Mouse (Mus musculus): ENCODE measurements around the gene Cyp2w1.
"Not testable (repeated sequence)": the region's sequence is repeated elsewhere in the genome, so short reads cannot be mapped to it uniquely, and the experiment has no call there.

Cyp2w1 gene

DNA sequence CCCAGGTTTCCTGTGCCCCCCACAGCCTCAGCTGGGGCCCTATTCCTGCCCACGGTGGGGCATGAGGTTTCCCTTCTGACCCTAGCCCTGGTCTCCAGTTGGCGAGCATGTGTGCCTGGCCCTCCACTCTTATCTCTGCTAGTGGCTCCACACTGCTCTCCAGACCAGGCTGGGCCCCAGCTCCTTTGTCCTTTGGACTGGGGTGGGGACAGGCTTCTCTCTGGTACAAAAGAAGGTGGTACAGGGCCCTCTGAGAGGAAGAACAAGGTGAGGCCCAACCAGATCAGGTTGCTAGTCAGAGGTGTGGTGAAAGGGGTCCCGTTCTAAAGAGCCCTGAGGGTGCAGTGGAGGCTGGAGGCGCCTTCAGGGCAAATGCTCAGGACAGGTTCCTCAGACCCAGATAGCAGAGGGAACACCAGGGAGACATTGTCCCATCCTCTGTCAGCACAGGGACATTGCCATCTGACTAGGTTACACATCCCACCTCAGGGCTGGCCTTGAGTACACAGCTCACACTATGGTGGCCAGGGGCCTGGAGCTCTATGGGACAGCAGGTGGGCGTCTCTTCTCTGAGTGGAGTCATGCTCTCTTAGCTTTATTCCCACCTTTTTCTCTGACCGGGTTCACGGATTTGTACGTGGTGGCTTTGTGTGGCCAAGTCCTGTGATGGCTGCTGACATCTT, 19.7 kb upstream of the Cyp2w1 start:
- DNase-seq (ENCODE audit: low spot score), result no peak

DNA sequence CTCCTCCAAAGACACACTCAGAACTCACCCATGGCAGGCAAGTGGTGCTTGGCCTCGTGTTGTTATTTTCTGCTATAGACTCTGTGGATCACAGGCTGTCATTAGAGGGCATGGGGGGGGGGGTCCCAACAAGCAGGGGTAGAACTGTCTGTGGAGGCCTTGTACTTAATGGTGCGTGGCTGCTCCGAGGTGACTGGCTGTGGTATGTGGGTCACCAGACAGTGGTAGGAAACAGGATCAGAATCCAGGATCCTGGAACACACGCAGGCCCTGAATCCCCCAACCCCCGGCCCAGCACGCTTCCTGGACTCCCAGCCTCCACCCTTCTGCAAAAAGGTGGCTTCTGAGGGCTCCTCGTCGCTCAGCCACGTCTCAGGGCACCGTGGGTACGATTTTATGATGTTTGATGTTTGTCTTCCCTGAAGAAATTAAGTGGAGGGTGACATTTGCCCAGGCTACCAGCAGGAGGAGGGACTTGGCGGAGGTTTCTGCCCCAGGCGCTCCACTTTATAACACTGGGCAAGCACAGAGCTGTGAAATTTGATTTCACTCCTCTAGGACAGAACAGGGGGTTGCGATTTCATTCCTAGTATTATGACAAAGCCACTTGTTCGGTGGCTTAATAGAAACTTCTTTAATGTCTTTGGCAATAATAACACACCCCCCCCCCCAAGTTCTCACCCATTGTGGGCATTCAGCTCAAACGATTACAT, 19.0 kb upstream of the Cyp2w1 start:
- DNase-seq (ENCODE audit: low spot score), result no peak

DNA sequence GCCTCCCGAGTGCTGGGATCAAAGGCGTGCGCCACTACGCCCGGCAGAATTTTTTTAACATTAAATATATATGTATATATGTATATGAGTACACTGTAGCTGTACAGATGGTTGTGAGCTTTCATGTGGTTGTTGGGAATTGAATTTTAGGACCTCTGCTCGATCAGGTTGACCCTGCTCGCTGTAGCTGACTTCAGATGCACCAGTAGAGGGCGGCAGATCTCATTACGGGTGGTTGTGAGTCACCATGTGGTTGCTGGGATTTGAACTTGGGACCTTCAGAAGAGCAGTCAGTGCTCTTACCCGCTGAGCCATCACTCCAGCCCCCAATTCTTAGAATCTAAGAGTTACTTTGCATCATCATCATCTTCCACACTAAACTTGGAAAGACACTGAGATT, 18.0 kb upstream of the Cyp2w1 start:
- DNase-seq (ENCODE audit: low spot score), result not testable (repeated sequence)

DNA sequence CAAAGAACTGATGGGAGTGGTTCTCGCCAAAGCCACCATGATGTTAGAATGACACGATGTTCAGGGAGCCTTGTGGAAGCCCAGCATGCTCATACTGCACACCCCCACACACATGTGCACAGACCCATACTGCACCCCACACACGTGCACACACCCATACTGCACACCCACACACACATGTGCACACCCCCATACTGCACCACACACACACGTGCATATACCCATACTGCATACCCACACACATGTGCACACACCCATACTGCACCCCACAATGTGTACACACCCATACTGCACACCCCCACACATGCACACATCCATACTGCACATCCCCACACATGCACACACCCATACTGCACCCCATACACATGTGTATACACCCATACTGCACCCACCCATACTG, 16.8 kb upstream of the Cyp2w1 start:
- no peak for DNase-seq (ENCODE audit: low spot score)

- DNase-seq (ENCODE audit: low spot score), result no peak
Observed at GRCm38 (mm10) chr5:139337826-139338370, 14.5 kb upstream of the Cyp2w1 start.

DNA sequence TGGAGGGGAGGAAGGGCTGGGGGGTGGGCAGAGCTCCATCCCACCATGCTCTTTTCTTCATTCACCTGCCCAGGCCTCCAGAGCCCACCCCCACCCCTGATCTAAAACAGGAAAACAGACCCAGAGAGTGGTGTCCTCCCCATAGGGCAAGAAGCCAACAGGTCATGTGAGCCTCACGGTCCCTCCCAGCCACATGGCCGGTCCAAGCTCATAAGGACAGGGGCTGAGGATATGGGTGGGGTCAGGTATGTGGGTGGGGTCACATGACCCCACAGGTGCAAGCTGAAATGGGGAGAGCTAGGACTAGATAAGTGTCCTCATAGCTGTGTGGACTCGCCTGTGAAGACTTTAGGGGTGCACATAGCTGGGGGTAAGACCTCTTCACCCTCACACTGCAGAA, 14.0 kb upstream of the Cyp2w1 start:
- DNase-seq (ENCODE audit: low spot score), result no peak

DNA sequence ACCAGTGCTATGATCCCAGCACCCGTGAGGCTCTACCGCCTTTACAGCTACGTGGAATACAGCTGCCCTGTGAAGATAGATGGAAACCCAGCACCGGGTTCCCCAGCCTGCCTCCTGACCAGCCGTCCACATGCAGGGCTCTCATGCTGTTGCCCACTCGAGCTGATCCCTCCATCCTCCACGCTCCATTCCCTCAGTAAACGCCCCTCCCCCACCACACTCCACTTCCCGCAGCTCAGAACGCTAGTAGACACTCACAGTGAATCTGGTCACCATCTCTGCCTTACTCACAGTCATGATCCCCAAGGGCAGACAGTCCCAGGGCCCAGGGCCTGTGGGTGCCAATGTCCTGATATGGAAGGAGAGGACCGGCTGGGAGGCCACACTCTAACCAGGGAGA, 13.5 kb upstream of the Cyp2w1 start:
- DNase-seq (ENCODE audit: low spot score), result no peak

DNA sequence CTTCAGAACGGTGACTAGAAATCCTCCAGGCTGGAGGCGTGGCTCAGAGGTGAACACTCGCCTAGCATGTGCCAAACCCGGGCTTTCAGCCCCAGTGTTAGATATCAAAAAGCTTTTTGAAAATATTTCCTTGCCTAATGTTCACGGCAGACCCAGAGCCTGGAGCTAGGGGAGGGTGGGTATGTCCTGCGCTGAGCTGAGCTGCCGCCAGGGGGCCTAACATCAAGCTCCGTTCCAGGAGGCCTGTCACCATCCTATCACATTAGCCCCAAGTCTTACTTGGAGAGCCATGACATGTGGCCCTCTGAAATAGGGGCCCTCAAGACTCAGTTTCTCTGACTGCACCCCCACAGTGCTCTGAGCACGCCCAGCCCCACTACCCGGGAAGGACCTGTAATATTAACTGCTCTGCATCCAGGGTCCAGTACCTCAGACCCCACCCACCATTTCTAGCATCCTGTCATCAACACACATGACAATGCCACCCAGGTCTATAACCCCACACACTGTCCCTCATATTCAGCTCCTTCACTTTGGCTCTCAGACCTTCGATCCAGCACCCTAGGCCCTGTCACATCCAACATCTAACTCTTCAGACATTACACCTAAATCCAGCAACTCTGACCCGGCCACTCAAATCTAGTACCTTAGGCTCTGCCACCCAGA, 8.3 kb upstream of the Cyp2w1 start:
- DNase-seq (ENCODE audit: low spot score), result peak; percentile 91

GRCm38 (mm10) chr5:139344687-139345363, 7.6 kb upstream of the Cyp2w1 start:
- DNase-seq (ENCODE audit: low spot score), result peak; percentile 97

DNA sequence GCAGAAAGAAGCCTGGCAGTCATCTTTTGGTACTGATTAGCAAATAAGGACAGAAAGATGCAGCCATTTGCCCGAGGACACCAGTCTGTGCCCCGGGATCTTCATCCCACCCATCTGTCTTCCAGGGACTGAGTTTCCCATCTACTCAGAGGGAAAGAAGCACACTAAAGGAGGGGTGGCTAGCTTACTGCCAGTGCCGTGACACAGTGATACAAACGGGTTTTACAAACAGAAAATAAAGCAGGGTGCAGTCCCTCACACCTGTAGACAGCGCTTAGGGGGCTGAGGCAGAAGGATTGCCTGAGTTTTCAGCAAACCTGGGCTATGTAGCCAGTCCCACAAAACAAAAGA, 7.1 kb upstream of the Cyp2w1 start:
- no peak for DNase-seq (ENCODE audit: low spot score)

DNA sequence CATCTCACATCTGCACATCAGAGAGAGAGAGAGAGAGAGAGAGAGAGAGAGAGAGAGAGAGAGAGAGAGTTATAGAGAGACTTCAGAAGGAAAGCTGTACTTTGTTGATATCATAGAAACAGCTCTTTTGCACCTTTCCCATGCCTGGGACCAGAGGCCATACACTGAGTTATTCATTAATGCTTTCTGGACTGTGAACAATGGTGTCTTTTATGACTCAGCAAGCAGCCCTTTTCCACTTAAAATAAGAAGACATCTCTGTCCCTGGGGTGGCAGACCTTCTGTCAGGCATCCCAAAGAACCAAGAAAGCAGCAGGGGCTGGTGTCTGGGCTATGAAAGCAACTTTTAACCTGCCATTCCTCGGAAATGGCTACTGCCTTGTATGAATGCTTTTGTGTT, 5.2 kb upstream of the Cyp2w1 start:
- DNase-seq (ENCODE audit: low spot score), result no peak

DNA sequence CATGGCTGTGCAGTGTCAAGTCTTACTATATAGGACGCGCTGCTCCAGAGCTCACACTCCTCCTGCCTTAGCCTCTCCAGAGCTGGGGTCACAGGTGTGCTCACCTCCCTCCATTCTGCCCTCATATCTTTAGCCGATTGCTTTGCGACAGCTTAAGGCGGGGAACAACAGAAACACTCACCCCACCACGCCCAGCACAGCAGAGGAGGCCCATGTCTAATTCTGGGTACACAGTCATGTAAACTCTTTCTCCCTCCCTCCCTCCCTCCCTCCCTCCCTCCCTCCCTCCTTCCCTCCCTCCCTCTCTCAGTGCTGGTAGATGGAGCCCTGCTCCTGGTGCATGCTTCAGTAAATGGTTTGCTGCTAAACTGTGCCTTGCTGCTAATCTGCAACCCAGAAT, 2.7 kb upstream of the Cyp2w1 start:
- DNase-seq (ENCODE audit: low spot score), result no peak

GRCm38 (mm10) chr5:139351134-139351533, 1.3 kb upstream of the Cyp2w1 start, which contains the start of gene Cox19:
Cox19 (minus strand) TSS chr5:139351418.
- DNase-seq (ENCODE audit: low spot score), result no peak

- DNase-seq (ENCODE audit: low spot score), result no peak
Observed at GRCm38 (mm10) chr5:139351628-139352027, 789 bp upstream of the Cyp2w1 start.

DNA sequence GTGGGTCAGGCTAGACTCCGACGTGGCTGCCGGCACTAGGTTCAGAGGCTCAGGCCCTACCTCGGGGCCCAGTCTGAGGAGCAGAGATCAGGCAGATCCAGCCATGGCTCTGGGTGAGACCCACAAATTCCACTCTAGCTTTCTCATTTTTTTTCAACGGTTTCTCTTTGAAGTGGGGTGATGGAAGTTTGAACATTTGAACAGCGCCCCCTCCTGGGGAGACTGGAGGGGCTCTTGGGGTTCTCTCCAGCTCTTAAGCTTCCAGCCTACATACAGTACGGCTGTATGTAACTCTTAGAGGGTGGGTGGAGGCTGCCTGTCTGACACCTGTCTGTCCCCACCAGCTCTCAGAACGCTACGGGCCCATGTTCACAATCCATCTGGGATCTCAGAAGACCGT, 1.1 kb downstream of the Cyp2w1 start:
- DNase-seq (ENCODE audit: low spot score), result no peak

- DNase-seq (ENCODE audit: low spot score), result no peak
Observed at GRCm38 (mm10) chr5:139353946-139354345, 1.5 kb downstream of the Cyp2w1 start.

DNA sequence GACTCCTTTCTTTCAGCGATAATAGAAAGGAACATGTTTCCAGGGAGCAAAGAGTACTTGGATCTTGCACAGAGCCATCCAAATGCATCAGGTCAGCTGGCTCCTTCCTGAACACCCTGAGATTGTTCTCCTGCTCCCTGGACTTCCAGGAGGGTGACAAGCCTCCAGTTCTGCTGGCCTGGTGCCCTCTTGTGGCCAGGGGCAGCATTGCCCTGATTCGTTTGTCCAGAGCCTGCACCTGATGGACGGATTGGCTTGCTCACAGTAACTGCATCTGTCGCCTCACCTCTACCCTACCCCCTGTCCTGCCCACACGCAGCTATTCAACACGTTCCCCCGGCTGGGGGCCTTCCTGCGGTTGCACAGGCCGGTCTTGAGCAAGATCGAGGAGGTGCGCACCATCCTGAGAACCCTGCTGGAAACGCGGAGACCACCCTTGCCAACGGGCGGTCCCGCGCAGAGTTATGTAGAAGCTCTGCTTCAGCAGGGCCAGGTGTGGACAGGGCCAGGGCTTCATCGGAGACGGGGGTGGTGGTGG, 2.9 kb downstream of the Cyp2w1 start:
- peak; percentile 83 for DNase-seq (ENCODE audit: low spot score)

DNA sequence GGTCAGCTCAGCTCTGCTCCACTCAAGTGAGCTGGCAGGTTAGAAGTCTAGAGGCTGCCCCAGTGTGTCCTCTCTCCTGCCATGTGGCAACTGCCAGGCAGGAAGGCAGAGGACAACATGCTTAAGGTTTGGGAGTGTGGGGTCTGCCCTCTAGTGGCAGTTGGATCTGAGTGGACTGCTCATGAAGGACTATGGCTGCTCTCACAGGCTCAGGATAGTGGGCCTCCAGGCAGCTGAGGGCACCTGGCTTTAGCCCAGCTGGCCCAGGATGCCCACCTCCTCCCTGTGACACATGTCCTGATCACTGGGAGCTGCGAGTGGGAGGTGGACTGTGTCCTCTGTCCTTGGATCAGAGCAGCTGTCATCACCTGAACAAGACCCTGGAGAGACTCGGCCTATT, 6.2 kb downstream of the Cyp2w1 start:
- DNase-seq (ENCODE audit: low spot score), result peak; percentile 54

GRCm38 (mm10) chr5:139359244-139359643, 6.8 kb downstream of the Cyp2w1 start:
- DNase-seq (ENCODE audit: low spot score), result no peak

- no peak for DNase-seq (ENCODE audit: low spot score)
Observed at GRCm38 (mm10) chr5:139363858-139364257, 11.4 kb downstream of the Cyp2w1 start.

- peak; percentile 88 for DNase-seq (ENCODE audit: low spot score)
Observed at GRCm38 (mm10) chr5:139364260-139364910, 12.0 kb downstream of the Cyp2w1 start.

All from embryo, embryonic 10 days (tissue).